Mouse (Mus musculus): Measurements from ENCODE around the gene Foxs1. TPM values are rescaled to one million over a fixed set of nuclear protein-coding genes. Genes with fewer than 3 reads are reported as not detected.

The Foxs1 gene
- polyA plus RNA-seq, 1 experiment from 2014 or later, result 2.5 TPM

DNA sequence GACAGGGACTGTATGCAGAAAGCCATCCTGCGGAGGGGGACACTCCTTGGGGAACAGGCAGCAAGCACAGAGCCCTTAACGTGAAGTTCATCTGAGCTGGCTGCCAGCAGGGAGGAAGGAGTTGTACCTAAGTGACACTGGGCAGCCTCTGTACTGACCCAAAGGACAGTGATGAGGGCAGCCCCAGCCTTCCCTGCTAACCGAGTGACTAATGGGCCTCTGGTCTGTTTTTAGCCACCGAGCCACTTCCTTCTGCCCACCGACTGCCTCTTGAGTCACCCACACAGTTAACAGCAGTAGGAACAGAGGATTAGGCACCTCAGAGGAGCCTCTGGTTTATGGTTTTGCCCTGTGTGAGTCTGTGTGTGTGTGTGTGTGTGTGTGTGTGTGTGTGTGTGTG lies 5.6 kb downstream of the Foxs1 start:
- Histone ChIP-seq H3K9ac (no peak overlapping the region), H3K36me3 (no peaks in the 10 kb centered on the region), H3K27me3 (replicated peaks) (peaks cover 11% of the 10 kb centered on the region; the same call in 1 of the 2 replicates), H3K9me3 (no peaks in the 10 kb centered on the region), H3K27ac (replicated peaks) (peak overlapping the region; percentile 61; the same call in 1 of the 2 replicates), H3K4me3 (no peak overlapping the region), H3K4me1 (peaks cover 82% of the 10 kb centered on the region), H3K4me2 (no peak overlapping the region)
- WGBS, result 29% methylated on average over 5 of the region's 5 CpGs
- no peak for ATAC-seq (ENCODE audit: extremely low read depth, insufficient number of reproducible peaks, low FRiP score, low TSS enrichment)

DNA sequence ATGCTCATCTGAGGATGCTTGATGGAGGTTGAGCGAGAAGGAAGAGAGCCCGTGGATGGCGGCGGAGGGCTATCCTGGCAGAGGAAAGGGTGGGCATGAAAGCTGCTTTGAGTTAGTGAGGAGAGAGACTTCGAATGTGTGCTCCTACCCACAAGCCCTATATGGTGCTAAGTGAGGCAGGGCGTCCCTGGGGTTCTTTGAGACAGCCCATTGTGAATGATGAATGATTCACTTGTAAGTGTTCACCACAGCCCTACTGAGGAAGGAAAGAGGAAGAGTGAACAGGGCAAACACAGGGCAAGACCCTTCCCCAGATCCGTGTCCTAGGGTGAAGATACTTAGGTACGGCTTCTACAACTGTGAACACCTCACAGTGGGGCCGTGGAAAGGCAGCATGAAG lies 6.1 kb downstream of the Foxs1 start:
- Histone ChIP-seq H3K9me3 (no peaks in the 10 kb centered on the region), H3K27me3 (replicated peaks) (peaks cover 6% of the 10 kb centered on the region; the same call in 1 of the 2 replicates), H3K9ac (no peak overlapping the region), H3K4me2 (no peak overlapping the region), H3K4me1 (peaks cover 82% of the 10 kb centered on the region), H3K36me3 (no peaks in the 10 kb centered on the region), H3K4me3 (no peak overlapping the region), H3K27ac (replicated peaks) (no peak overlapping the region)
- ATAC-seq (ENCODE audit: extremely low read depth, insufficient number of reproducible peaks, low FRiP score, low TSS enrichment), result no peak
- WGBS, result 70% methylated on average over 9 of the region's 9 CpGs

DNA sequence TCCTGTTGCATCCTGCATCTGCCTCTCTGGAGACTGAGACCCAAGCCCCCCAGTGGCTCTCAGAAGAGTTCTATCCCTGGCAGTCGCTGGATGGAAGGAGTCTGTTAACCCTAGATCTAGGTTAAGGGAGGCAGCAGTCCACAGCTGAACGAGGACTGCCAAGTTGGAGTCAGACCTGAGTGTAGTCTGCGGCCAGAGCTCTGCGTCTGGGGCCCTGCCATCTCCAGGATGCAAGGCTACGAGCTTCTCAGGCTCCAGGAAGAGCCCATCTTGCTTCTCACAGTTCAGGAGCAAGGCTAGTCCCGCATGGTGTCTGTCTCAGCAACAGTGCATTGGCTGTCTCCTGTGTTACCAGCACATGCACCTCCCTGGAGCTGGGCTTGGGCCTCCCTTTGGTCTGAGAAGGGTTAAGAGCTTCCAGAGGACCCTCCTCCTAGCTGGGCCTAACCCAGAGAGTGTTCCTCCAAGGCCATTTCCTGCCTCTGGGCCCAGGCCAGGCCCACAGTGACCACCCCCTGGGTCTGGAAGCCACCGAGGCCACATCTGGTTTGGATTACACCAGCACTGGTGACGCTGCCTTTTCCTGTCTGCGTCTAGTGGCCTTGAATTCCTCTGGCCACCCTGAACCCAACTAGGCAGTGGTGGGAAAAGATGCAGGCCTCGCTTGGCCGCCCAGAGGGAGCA lies 7.7 kb downstream of the Foxs1 start:
- peak overlapping the region; percentile 73 for H3K27ac ChIP-seq (replicated peaks)
- WGBS, result 49% methylated on average over 11 of the region's 11 CpGs
- H3K9me3 ChIP-seq, result no peaks in the 10 kb centered on the region
- ATAC-seq (ENCODE audit: extremely low read depth, insufficient number of reproducible peaks, low FRiP score, low TSS enrichment), result peak; percentile 30; the same call in 1 of the 2 replicates
- peaks cover 10% of the 10 kb centered on the region; the same call in 1 of the 2 replicates for H3K27me3 ChIP-seq (replicated peaks)
- no peak overlapping the region for H3K9ac ChIP-seq
- H3K4me1 ChIP-seq, result peaks cover 67% of the 10 kb centered on the region
- no peak overlapping the region for H3K4me3 ChIP-seq
- H3K36me3 ChIP-seq, result no peaks in the 10 kb centered on the region
- no peak overlapping the region for H3K4me2 ChIP-seq

DNA sequence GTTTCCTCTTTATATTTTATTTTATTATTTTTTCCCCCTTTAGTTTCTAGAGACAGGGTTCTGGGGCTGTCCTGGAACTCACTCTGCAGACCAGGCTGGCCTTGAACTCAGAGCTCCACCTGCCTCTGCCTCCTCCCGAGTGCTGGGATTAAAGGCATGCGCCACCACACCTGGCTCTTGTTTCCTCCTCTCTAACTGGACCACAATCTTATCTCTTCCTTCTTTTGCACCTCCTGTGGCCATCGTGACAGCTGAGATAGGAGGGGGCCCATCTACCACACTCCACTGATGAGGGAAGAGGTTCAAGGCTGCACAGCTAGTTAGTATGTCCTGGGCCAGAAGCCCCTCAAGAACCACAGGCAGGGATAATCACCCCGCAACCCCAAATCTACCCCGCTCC lies 8.5 kb downstream of the Foxs1 start:
- Histone ChIP-seq H3K36me3 (no peaks in the 10 kb centered on the region), H3K27me3 (replicated peaks) (peaks cover 11% of the 10 kb centered on the region), H3K4me3 (no peak overlapping the region), H3K4me2 (no peak overlapping the region), H3K27ac (replicated peaks) (0 out of 2 replicates have a peak overlapping the region, but pooled peaks have one; percentile 73), H3K9me3 (no peaks in the 10 kb centered on the region), H3K9ac (no peak overlapping the region), H3K4me1 (peaks cover 60% of the 10 kb centered on the region)
- WGBS, result 58% methylated on average over 5 of the region's 5 CpGs
- ATAC-seq (ENCODE audit: extremely low read depth, insufficient number of reproducible peaks, low FRiP score, low TSS enrichment), result no peak

DNA sequence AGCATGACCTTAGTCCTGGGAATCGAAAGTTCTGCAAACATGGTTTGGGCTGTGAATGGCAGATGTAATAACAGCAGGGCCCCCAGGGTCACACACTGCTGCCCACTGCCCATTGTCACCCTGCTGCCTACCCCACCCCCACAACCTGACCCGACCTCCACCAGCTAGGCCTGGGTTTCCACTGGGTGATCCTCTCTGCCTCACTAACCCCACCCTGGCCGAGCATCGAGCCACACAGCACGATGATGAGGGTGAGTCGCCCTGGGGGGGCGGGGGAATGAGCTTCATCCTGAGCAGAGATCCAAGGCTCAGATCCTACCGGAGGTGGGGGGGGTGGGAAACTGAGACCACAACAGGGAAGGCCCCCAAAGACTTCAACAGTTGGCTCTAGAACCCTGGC lies 8.9 kb downstream of the Foxs1 start:
- no peaks in the 10 kb centered on the region for H3K36me3 ChIP-seq
- no peak overlapping the region for H3K9ac ChIP-seq
- H3K9me3 ChIP-seq, result no peaks in the 10 kb centered on the region
- 64% methylated on average over 8 of the region's 8 CpGs for WGBS
- H3K4me1 ChIP-seq, result peaks cover 58% of the 10 kb centered on the region
- H3K4me3 ChIP-seq, result no peak overlapping the region
- H3K27ac ChIP-seq (replicated peaks), result no peak overlapping the region
- H3K27me3 ChIP-seq (replicated peaks), result peaks cover 11% of the 10 kb centered on the region
- ATAC-seq (ENCODE audit: extremely low read depth, insufficient number of reproducible peaks, low FRiP score, low TSS enrichment), result no peak
- H3K4me2 ChIP-seq, result no peak overlapping the region

DNA sequence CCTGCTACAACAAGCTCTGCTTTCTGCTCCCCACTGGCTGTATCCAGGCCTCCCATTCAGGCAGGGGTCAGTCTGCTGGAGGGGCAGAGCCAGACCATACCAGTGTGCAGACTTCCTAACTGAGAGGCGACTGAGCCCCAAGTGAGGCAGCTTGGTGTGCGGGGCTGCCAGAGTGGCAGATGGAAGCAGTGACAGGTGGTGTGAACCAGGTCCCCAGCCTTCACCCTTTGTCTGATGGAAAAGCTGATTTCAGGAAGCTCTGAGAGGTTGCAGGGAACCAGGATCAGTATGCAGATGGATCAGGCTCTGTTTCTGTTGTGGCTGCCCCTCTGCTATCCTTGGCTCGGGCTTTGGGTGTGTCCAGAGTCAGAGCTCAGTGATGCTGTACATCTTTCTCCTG lies 9.4 kb downstream of the Foxs1 start:
- Histone ChIP-seq H3K4me3 (no peak overlapping the region), H3K9me3 (no peaks in the 10 kb centered on the region), H3K9ac (no peak overlapping the region), H3K4me2 (no peak overlapping the region), H3K27me3 (replicated peaks) (peaks cover 11% of the 10 kb centered on the region), H3K36me3 (no peaks in the 10 kb centered on the region), H3K4me1 (peaks cover 56% of the 10 kb centered on the region), H3K27ac (replicated peaks) (no peak overlapping the region)
- WGBS, result 80% methylated on average over 3 of the region's 3 CpGs
- no peak for ATAC-seq (ENCODE audit: extremely low read depth, insufficient number of reproducible peaks, low FRiP score, low TSS enrichment)

DNA sequence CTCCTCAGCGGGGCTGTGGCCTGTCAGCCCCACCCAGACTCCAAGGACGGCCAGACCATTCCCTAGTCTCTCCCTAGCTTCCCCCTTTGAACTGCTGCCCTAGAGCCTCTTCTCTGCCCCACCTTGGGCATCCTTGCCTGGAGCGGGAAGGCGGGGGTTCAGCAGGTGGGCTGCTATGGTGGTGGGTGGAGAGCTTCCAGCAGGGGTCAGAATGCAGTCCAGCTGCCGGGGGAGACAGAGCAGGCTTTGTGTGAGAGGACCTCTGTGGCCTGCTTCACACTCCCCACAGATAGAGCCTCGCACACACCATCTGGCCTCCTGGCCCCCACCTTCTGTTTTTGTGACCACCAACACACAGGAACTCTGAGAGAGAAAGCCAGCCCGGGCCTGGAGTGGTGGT lies 10.6 kb downstream of the Foxs1 start:
- no peak for ATAC-seq (ENCODE audit: extremely low read depth, insufficient number of reproducible peaks, low FRiP score, low TSS enrichment)

DNA sequence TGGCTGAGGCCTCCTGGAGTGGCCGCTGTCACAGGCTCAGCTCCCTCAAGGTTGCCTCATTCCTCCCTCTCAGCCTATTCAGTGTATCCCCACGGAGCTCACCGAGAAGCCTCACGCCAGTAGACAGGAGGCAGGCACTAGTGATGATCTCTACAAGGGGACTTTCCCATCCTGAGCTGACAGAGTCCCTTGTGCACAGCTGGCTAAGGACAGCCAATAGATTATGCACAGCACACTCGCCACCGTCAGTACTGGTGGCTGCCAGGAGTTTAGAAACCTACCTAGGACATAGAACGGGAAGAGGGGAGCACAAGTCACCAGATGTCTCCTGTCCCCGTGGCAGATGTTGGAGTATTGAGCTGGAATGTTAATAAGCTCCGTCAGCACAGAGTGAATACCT lies 15.3 kb downstream of the Foxs1 start:
- no peak overlapping the region for H3K27ac ChIP-seq (replicated peaks)
- WGBS, result 41% methylated on average over 9 of the region's 9 CpGs

More for the DNA sequence above, 10.6 kb downstream of the Foxs1 start:
- 0 out of 2 replicates have a peak overlapping the region, but pooled peaks have one; percentile 52 for H3K9ac ChIP-seq
- 25% methylated on average over 7 of the region's 7 CpGs for WGBS
- peaks cover 55% of the 10 kb centered on the region for H3K4me1 ChIP-seq
- H3K9me3 ChIP-seq, result no peaks in the 10 kb centered on the region
- H3K27me3 ChIP-seq (replicated peaks), result peaks cover 12% of the 10 kb centered on the region
- no peaks in the 10 kb centered on the region for H3K36me3 ChIP-seq
- no peak overlapping the region for H3K27ac ChIP-seq (replicated peaks)
- no peak overlapping the region for H3K4me2 ChIP-seq
- no peak overlapping the region for H3K4me3 ChIP-seq

DNA sequence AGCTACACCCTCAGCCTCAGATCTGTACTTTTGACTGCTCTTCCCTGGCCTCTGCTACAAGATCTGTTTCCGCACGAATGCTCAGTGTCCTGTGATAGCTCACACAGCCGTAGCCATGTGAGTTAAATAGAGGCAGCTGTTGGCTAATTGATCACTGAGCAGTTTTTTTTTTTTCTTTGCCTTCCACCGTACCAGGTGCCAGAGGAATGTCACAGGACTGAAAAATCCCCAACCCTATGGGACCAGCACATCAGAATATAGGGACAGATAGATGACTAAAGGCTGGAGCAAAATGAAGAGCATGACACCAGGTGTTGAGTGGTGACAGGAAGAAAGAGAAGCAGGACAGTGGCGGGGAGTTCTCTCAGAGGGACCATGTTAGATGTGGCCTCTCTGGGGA lies 16.9 kb downstream of the Foxs1 start:
- Histone ChIP-seq H3K9me3 (no peaks in the 10 kb centered on the region), H3K9ac (no peak overlapping the region), H3K27ac (replicated peaks) (no peak overlapping the region), H3K4me1 (peaks cover 29% of the 10 kb centered on the region), H3K36me3 (no peaks in the 10 kb centered on the region), H3K4me2 (no peak overlapping the region), H3K27me3 (replicated peaks) (peaks cover 64% of the 10 kb centered on the region), H3K4me3 (no peak overlapping the region)
- no peak for ATAC-seq (ENCODE audit: extremely low read depth, insufficient number of reproducible peaks, low FRiP score, low TSS enrichment)
- 41% methylated on average over 5 of the region's 5 CpGs for WGBS

More for the DNA sequence above, 15.3 kb downstream of the Foxs1 start:
- peaks cover 32% of the 10 kb centered on the region for H3K4me1 ChIP-seq
- peaks cover 48% of the 10 kb centered on the region for H3K27me3 ChIP-seq (replicated peaks)
- no peak overlapping the region for H3K4me2 ChIP-seq
- no peak for ATAC-seq (ENCODE audit: extremely low read depth, insufficient number of reproducible peaks, low FRiP score, low TSS enrichment)
- no peak overlapping the region for H3K4me3 ChIP-seq
- no peak overlapping the region for H3K9ac ChIP-seq
- H3K9me3 ChIP-seq, result no peaks in the 10 kb centered on the region
- no peaks in the 10 kb centered on the region for H3K36me3 ChIP-seq

DNA sequence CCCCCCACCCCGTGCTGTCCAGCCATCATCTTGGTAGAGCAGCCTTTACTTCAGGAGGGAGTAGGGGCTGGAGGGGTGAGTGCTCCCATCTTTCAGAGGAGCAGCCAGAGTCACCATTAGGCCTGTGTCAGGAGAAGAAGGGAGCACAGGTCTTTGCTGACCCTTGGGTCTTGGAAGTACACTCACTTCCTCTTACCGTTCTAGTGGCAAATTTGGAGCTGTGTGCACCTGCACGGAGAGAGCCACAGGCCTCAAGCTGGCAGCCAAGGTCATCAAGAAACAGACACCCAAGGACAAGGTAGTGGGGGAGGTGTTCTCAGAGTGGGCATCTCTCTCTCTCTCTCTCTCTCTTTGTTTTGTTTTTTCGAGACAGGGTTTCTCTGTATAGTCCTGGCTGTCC lies 17.6 kb downstream of the Foxs1 start:
- Histone ChIP-seq H3K36me3 (no peaks in the 10 kb centered on the region), H3K4me3 (no peak overlapping the region), H3K9ac (no peak overlapping the region), H3K27me3 (replicated peaks) (peaks cover 67% of the 10 kb centered on the region), H3K4me1 (peaks cover 29% of the 10 kb centered on the region), H3K4me2 (no peak overlapping the region), H3K9me3 (no peaks in the 10 kb centered on the region), H3K27ac (replicated peaks) (no peak overlapping the region)
- no peak for ATAC-seq (ENCODE audit: extremely low read depth, insufficient number of reproducible peaks, low FRiP score, low TSS enrichment)
- WGBS, result 63% methylated on average over 4 of the region's 4 CpGs

DNA sequence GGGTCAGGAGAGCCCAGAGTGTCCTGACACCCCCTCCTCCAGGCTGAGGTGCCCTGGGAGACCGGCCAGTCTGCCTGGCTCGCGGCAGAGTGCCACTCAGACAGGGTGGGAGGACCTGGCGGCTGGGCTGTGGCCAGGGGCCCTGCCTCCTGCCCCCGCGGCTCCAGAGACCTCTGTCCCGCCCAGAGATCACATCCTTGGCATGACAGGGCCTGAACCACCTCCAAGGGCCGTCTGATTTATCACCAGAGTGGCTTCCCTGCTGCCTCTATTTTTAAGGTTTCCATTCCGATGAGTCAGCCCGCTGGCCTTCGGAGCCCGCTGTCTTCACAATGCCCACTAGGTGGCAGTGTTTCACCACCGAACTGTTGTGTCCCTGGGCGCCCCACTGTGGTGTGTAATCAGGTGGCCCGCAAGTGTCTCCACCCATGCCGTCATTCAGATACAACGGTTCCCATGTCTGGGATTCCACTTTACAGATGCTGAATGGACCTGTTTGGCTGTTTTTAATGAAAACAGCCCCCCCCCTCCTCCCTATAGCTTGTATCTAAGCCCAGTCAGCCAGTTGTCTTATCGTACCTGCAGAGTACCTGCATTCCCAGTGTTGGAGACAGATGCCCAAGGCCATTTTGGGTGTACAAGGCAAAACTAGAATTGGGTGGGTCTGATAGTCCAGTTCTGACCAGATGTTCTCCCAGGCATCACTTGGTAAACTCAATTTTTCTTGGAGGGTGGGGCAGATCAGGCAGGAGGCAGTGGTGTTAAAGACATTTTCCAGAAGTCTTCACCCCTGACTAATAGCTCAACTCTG lies 18.5 kb downstream of the Foxs1 start:
- WGBS, result 4% methylated on average over 18 of the region's 18 CpGs
- ATAC-seq (ENCODE audit: extremely low read depth, insufficient number of reproducible peaks, low FRiP score, low TSS enrichment), result peak; percentile 39; the same call in 1 of the 2 replicates
- Histone ChIP-seq H3K36me3 (no peaks in the 10 kb centered on the region), H3K9me3 (no peaks in the 10 kb centered on the region), H3K27ac (replicated peaks) (no peak overlapping the region), H3K4me1 (peaks cover 29% of the 10 kb centered on the region), H3K4me3 (peak overlapping the region; percentile 32), H3K27me3 (replicated peaks) (peaks cover 68% of the 10 kb centered on the region), H3K9ac (peak overlapping the region; percentile 70), H3K4me2 (peak overlapping the region; percentile 59)

Measured in heart, embryonic 13.5 days (tissue).